Mouse (Mus musculus) kidney, adult 2 months (tissue): Measurements from ENCODE around the gene Arid2.

Source experiments
- CTCF ChIP-seq: fragments of 200-500 bp; conservative IDR thresholded peaks from 2 replicates; pipeline ENCODE4 v1.5.1; 2011; ENCODE audit warnings: low read depth, mild to moderate bottlenecking, control low read depth, low read length, moderate library complexity, mixed read lengths; ENCODE audit not compliant: insufficient read depth, insufficient read length
- POLR2A ChIP-seq: fragments of 200-500 bp; IDR thresholded peaks from one replicate; pipeline ENCODE4 v1.6.1; 2011; ENCODE audit warnings: low read depth, low read length, control low read depth

- TF ChIP-seq CTCF (no peak), POLR2A (no peak)
Measured at GRCm38 (mm10) chr15:96254356-96254755, 33.0 kb upstream of the Arid2 start.
